Mouse (Mus musculus) induced T-regulatory cell, adult 2 months (primary cell): Measurements from ENCODE around the gene Prr12.

ENCODE experiments used
- DNase-seq: peaks from one replicate; pipeline ENCODE4 v3.0.0-alpha.2; 2012; ENCODE audit warnings: low read depth

Prr12 gene

GRCm38 (mm10) chr7:45050945-45051600, 1.6 kb downstream of the Prr12 start:
- peak; percentile 71 for DNase-seq

DNA sequence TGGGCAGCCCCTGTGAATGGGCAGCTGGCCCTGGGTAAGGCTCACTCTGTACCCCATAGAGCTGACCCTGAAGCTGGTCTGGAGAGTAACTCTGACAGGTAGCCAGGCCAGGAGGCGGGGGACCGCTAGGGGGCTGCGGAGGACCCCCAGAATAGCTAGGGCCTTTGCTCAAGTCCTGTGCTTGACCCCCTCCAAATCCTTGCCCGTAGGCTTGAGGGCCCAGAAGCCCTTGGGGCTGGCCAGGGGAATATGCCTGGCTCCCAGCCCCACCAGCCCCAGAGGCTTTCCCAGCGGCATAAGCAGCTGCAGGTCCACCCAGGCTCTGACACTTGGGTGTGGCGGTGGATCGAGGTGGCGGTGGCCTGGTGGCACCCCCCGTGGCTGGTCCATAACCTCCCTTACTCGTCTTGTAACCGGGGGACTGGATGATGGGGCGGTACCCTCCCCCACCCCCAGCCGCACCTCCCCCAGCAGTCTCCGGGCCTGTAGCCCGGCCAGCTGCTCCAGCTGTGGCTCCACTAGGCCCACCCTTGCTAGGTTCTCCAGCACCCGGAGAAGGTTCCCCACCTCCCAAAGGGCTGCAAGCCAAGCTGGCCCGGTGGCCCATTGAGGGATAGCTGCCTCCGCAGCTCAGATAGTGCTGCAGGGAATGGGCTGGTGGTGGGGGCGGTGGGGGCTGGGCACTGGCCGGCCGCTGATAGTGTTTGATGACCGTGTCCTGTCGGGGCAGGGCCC, 3.6 kb downstream of the Prr12 start:
- no peak for DNase-seq

GRCm38 (mm10) chr7:45048001-45048890, 4.4 kb downstream of the Prr12 start:
- DNase-seq: no peak

GRCm38 (mm10) chr7:45047491-45047890, 5.2 kb downstream of the Prr12 start:
- DNase-seq: no peak

GRCm38 (mm10) chr7:45046853-45047350, 5.8 kb downstream of the Prr12 start:
- no peak for DNase-seq

DNA sequence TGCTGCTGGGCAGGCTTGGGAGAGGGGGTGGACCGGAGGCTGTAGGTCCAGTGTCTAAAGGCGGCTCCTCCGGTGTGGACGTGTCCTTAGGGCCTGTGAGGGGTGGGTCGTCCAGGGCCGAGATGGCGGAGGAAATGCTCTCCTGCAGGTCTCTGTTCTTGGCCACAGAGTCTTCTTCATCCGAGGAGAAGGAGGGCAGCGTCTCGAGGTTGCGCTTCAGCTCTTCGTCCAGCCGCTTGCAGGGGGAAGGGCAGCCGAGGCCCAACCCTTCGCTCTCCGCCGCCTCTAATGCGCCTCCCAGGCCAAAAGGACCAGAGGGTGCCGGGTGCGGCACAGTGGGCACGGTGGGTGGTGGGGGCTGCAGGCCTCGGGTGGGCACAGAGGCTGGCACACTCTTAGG, 6.9 kb downstream of the Prr12 start:
- no peak for DNase-seq

GRCm38 (mm10) chr7:45043307-45043706, 9.4 kb downstream of the Prr12 start:
- no peak for DNase-seq

- DNase-seq: no peak
These were observed 11.8 kb downstream of the Prr12 start for GRCm38 (mm10) chr7:45040851-45041250.

GRCm38 (mm10) chr7:45038411-45038810, 14.3 kb downstream of the Prr12 start:
- no peak for DNase-seq

- DNase-seq: peak; percentile 84
These were observed 14.8 kb downstream of the Prr12 start for GRCm38 (mm10) chr7:45037720-45038361.

DNA sequence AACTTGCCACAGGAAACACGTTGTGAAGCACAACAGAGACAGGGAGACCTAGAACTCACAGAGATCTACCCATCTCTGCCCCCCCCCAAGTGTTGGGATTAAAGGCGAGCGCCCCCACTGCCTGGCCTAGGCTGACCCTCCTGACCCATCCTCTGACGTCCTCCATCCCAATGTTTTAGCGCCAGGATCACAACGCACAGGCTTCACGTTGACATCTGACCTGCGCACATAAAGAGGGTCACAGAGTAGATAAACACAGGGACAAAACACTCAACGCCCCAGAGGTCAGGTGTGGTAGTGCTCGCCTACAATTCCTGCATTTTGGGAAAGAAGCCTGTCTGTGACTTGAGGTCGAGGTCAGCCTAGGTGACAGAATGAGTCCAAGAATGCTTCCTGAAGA, 16.0 kb downstream of the Prr12 start:
- DNase-seq: no peak

DNA sequence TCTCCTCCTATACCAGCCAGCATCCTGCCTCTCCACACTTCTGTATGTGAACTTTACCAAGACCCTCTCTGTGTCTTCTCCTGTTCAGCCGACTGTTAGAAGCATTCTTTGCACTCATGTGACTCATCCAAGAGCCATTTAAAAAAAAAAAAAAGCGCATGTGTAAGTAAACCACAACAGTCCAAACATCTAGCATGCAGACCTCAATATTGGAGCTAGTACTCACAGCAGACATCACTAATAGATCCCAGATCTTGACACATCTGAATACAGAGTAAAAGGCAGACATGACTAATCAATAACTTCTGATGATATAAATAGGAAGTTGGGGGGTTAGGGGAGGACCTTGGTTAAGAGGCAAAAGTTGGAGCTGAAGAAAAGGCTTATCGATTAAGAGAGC, 17.1 kb downstream of the Prr12 start:
- DNase-seq: no peak

GRCm38 (mm10) chr7:45033722-45034359, 18.8 kb downstream of the Prr12 start:
- no peak for DNase-seq

DNA sequence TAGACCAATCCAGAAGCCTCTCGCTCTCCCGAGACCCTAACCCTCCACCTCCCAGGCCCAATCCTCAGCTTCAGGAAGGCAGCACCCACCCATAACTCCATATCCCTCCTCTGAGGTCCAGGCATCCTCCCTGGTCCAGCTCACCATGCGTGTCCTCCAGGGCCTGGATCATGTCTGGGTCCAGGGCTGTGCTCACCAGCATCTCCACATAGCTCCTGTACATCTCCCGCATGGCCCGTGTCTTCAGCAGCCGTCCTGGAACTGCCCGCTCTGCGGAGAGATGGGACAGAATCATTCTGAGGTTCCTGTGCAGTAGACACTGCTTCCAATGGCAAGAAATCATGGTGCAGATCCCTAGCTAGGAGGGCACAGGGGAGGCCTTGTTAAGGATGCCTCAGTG, 21.8 kb downstream of the Prr12 start:
- no peak for DNase-seq

- DNase-seq: no peak
These were observed 22.7 kb downstream of the Prr12 start for GRCm38 (mm10) chr7:45029995-45030394.

GRCm38 (mm10) chr7:45028351-45028750, 24.3 kb downstream of the Prr12 start:
- no peak for DNase-seq

GRCm38 (mm10) chr7:45027761-45028160, 24.9 kb downstream of the Prr12 start:
- DNase-seq: no peak

GRCm38 (mm10) chr7:45026256-45026655, 26.4 kb downstream of the Prr12 start:
- DNase-seq: no peak

DNA sequence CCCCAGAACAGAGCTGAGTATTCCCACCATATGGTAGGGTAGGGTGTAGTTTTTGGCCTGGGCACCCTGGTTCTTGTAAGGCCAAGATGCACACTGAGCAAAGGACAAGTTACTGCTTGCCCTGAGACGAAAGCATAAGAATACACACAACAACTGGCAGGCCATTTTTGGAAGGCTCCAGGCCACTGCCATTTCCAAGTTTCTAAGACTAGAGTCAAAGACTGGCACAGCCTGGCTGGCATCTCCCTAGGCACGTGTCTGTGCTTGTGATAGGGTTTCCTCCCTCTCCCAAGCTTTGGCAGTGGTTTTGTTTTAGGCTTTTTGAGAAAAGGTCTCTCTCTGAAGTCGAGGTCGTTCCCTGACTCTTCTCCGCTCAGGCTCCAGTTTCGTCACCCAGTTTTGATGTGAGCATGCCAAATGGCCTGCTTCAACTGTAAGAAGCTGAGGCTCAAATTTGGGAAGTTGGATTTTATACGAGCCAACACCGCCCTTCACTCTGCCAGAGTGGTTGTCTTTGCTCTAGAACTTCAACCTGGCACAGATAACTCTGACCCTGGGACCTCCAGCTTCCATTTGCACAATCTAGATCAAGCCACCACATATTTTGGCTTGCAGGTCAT, 27.0 kb downstream of the Prr12 start:
- DNase-seq: no peak

DNA sequence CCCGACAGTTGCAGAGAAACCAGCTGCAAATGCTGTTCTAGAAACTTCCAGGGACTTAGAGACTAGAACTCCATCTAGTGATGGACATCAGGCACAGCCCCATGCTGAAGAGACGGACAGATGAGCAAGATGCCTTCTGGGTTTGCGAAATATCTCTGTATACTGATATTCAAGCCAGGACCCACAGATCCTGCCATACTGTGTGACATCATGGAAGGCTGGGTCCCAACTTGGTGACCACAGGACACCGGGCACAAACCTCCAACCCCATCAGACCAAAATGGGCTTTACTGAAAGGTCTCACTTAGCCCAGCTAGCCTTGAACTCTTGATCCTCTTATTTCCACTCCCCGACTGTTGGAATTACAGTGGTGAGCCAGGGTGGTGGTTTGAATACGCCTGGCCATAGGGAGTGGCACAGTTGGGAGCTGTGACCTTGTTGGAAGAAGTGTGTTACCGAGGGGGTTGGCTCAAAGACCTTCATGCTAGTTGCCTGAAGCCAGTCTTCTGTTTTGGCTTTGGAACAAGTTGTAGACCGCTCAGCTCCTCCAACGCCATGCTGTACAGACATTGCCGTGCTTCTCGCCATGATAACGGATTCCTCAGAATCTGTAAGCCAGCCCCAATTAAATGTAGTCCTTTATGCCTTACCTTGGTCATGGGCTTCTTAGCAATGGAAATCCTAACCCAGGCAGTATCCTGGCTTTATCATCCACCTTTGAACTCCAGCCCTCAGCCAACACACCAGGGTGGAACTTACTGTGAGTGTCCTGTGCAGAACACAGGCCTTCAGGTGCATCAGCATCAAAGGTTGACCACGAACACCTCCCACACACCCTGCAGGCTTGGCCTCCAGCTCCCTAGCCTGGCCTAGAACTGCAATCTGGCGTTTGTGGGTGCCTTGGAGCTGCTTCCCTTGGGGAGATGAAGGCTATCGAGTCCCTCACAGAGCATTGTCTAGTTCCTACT, 28.1 kb downstream of the Prr12 start:
- no peak for DNase-seq
